Mouse (Mus musculus) ovary, adult 18-20 months (tissue): ENCODE measurements around the gene Nrxn3.

Experiments used
- DNase-seq: peaks from one replicate; pipeline ENCODE4 v3.0.0; 2022; ENCODE audit warnings: low spot score, mixed read lengths

Gene Nrxn3

DNA sequence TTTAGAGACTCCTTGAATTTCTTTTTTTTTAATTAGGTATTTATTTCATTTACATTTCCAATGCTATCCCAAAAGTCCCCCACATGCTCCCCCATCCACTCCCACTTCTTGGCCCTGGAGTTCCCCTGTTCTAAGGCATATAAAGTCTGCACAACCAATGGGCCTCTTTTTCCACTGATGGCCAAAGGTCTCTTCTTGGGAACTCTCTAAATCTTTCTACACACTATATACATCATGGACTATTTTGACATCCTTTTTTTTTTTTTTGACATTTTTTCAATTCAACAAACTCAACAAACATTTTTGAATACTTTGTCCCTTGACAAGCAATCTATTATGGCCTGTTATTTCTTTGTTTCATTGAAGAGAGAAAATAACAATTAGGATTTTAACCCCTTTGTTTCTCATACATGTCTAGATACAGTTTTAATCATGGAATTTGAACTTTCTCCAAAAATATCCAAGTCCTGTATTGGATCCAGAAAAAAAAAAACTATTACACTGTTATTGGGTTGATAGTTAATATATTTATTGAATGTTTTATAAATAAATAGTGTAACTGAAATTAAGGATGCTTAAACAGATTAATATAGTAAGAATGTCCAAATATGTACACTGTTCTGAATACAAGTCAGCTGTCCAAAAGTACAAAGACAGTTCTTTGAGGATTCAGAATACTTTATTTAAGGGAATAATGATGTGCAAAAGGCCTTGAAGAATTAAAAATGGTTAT lies 1615.0 kb downstream of the Nrxn3 start:
- no peak for DNase-seq

DNA sequence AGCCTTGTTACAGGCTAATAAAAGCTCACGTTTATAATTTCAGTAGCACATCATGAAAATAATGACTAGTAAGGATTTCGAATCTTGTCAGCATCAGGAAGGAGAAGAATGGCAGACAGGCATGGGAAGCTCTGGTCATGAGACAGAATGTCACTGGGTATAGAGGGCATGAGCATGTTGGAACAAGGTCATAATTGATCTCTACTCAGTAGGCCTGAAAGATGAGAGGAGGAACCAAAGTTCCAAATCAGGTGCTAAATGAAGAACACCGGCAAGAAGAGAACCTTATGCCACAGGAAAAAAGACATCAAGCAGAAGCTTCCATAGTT lies 1615.5 kb downstream of the Nrxn3 start:
- DNase-seq: no peak
